Comparison of ENCODE assay signal across 8 mouse cellular contexts in the genomic region with DNA sequence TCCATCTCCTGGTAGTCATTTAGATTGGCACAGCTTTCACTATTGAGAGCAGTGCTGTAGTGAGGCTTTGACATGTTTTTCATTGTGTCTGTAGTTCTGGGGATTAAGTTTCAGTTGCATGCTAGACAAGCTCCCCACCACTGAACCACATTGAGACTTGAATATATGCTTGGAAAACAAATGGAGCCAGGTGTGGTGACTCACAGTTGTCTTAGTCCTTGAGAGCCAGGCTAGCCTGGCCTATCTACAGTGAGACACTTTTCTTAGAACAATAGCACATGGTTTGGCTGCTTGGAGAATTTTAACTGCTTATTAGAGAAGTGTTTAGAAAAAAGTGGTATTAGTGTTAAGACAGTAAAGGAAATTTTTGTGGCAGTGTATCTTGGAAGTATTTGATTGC. TPM values are rescaled to one million over a fixed set of nuclear protein-coding genes. Genes with fewer than 3 reads are reported as not detected.
A peak's percentile ranks its signal among the peaks of the same experiment; 100 is the strongest.
DNase-seq lines count a peak whose midpoint lies in the region; ATAC-seq lines count a peak whose summit lies in the region.

No protein-coding gene starts in this region.

- H3K27me3 ChIP-seq in heart, embryonic 15.5 days = no peaks in the 10 kb centered on the region
- H3K27me3 ChIP-seq in hindbrain, embryonic 10.5 days (ENCODE audit: insufficient read depth, poor library complexity, severe bottlenecking) = no peaks in the 10 kb centered on the region
- no peaks in the 10 kb centered on the region for H3K27me3 ChIP-seq in midbrain, embryonic 10.5 days (ENCODE audit: low read depth, poor library complexity, severe bottlenecking)

- H3K36me3 ChIP-seq in heart, embryonic 15.5 days = peaks cover 34% of the 10 kb centered on the region
- H3K36me3 ChIP-seq in hindbrain, embryonic 10.5 days = peaks cover 53% of the 10 kb centered on the region
- peaks cover 54% of the 10 kb centered on the region for H3K36me3 ChIP-seq in midbrain, embryonic 10.5 days

- H3K4me2 ChIP-seq in heart, embryonic 15.5 days = peak overlapping the region; percentile 88

- peaks cover 30% of the 10 kb centered on the region for H3K4me1 ChIP-seq in heart, embryonic 15.5 days (replicated peaks)
- peaks cover 37% of the 10 kb centered on the region for H3K4me1 ChIP-seq in hindbrain, embryonic 10.5 days (replicated peaks)
- peaks cover 35% of the 10 kb centered on the region for H3K4me1 ChIP-seq in midbrain, embryonic 10.5 days

- peak overlapping the region; percentile 88 for H3K9ac ChIP-seq in heart, embryonic 15.5 days

- no peak for ATAC-seq in heart, embryonic 15.5 days (replicated peaks; ENCODE audit: insufficient number of reproducible peaks, insufficient read depth, low FRiP score, low read depth)

- H3K27ac ChIP-seq in heart, embryonic 15.5 days = peak overlapping the region; percentile 98
- H3K27ac ChIP-seq in hindbrain, embryonic 10.5 days = 0 out of 2 replicates have a peak overlapping the region, but pooled peaks have one; percentile 99
- H3K27ac ChIP-seq in midbrain, embryonic 10.5 days (replicated peaks) = peak overlapping the region; percentile 99; the same call in 1 of the 2 replicates

- DNase-seq in heart, postnatal 14 days = no peak
- peak; percentile 57 for DNase-seq in MN1 (ENCODE audit: low spot score)
- no peak for DNase-seq in hindbrain, embryonic 10.5 days (ENCODE audit: low spot score)
- DNase-seq in midbrain, embryonic 10.5 days (ENCODE audit: low spot score) = no peak
- DNase-seq in cerebellum, adult 11 months = no peak
- DNase-seq in layer of hippocampus, postnatal 36 days = no peak
- DNase-seq in left cerebral cortex, postnatal 25 days (ENCODE audit: low spot score in 2 of 2) = no peak

- H3K9me3 ChIP-seq in heart, embryonic 15.5 days (replicated peaks) = no peaks in the 10 kb centered on the region
- no peaks in the 10 kb centered on the region for H3K9me3 ChIP-seq in hindbrain, embryonic 10.5 days
- no peaks in the 10 kb centered on the region for H3K9me3 ChIP-seq in midbrain, embryonic 10.5 days (replicated peaks)

- peak overlapping the region; percentile 64 for H3K4me3 ChIP-seq in heart, embryonic 15.5 days
- peak overlapping the region; percentile 88 for H3K4me3 ChIP-seq in hindbrain, embryonic 10.5 days
- peak overlapping the region; percentile 89 for H3K4me3 ChIP-seq in midbrain, embryonic 10.5 days

- intact Hi-C loops in heart, postnatal 14 days (cut with DNase I) = no loop called here
- intact Hi-C loops in left cerebral cortex, postnatal 25 days (cut with DNase I) = no loop called here

RNA-seq across cellular contexts. Expression of gene Srsf3, which starts 1.8 kb away (rescaled TPM):
- 318 and 332 TPM in 2 replicates for polyA plus RNA-seq in heart, embryonic 15.5 days (2015; fragmentation: Nextera tagmentation; extraction: Ambion mirVana)
- total RNA-seq in heart, postnatal 14 days (2021) = 100 to 1,000 TPM in 1 of 2 experiments, 10 to 100 TPM in 1; 99.7 to 120 TPM
- polyA plus RNA-seq in hindbrain, embryonic 10.5 days (2016; fragmentation: Nextera tagmentation; extraction: Ambion mirVana) = 723 and 795 TPM in 2 replicates
- 789 and 839 TPM in 2 replicates for polyA plus RNA-seq in midbrain, embryonic 10.5 days (2016; fragmentation: Nextera tagmentation; extraction: Ambion mirVana)
- 100 to 1,000 TPM; 141 to 147 TPM for total RNA-seq in layer of hippocampus, postnatal 36 days (2021)
- 100 to 1,000 TPM; 113 to 117 TPM for total RNA-seq in left cerebral cortex, postnatal 25 days (2021)

RNA-seq across cellular contexts. Expression of gene Stk38, which starts 26.5 kb away (rescaled TPM):
- 73.6 and 78.0 TPM in 2 replicates for polyA plus RNA-seq in heart, embryonic 15.5 days (2015; fragmentation: Nextera tagmentation; extraction: Ambion mirVana)
- total RNA-seq in heart, postnatal 14 days (2021) = 10 to 100 TPM; 47.6 to 48.8 TPM
- 131 and 133 TPM in 2 replicates for polyA plus RNA-seq in hindbrain, embryonic 10.5 days (2016; fragmentation: Nextera tagmentation; extraction: Ambion mirVana)
- 115 and 130 TPM in 2 replicates for polyA plus RNA-seq in midbrain, embryonic 10.5 days (2016; fragmentation: Nextera tagmentation; extraction: Ambion mirVana)
- total RNA-seq in layer of hippocampus, postnatal 36 days (2021) = 10 to 100 TPM; 51.7 to 55.6 TPM
- total RNA-seq in left cerebral cortex, postnatal 25 days (2021) = 10 to 100 TPM; 44.9 to 59.3 TPM

RNA-seq across cellular contexts. Expression of gene Cdkn1a, which starts 56.5 kb away (rescaled TPM):
- 53.3 and 64.4 TPM in 2 replicates for polyA plus RNA-seq in heart, embryonic 15.5 days (2015; fragmentation: Nextera tagmentation; extraction: Ambion mirVana)
- 100 to 1,000 TPM; 105 to 121 TPM for total RNA-seq in heart, postnatal 14 days (2021)
- 29.9 and 36.0 TPM in 2 replicates for polyA plus RNA-seq in hindbrain, embryonic 10.5 days (2016; fragmentation: Nextera tagmentation; extraction: Ambion mirVana)
- 19.1 and 24.8 TPM in 2 replicates for polyA plus RNA-seq in midbrain, embryonic 10.5 days (2016; fragmentation: Nextera tagmentation; extraction: Ambion mirVana)
- 10 to 100 TPM; 12.9 to 16.7 TPM for total RNA-seq in layer of hippocampus, postnatal 36 days (2021)
- 10 to 100 TPM; 36.0 to 54.2 TPM for total RNA-seq in left cerebral cortex, postnatal 25 days (2021)
